Mouse (Mus musculus): ENCODE results near the gene Nova2.

DNA sequence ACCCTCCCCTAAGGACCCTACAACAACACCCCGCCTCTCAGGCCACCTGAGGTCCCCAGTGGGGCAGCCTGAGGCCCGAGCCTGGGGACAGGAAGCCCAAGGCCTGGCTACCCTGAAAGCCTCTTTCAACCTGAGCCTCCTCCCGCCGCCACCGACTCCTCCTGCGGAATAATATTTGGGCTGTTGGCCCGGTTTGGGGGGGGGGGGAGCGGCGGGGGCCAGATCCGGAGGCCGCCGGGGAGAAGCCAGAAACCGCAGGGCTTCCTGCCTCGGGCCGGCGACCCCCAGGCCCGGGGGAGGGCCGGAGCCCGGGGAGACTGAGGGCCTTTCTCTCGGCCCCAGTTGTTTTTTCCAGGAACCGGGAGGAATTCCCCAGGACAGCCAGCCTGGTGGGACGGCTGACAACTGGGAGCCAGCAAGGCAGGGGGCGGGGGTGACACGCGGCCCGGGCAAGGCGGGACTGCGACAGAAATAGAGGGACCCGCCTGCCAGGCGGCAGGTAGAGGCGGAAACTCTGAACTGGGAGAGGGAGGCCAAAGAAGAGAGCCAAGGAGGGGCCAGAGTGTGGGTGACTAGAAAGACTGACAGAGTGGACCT, 86.4 kb downstream of the Nova2 start:
- TF ChIP-seq CTCF (IDR thresholded peaks at IDR 0.05; ENCODE audit: low read depth, low read length) (no peak), POLR2A (IDR thresholded peaks at IDR 0.05; ENCODE audit: insufficient read depth, low read length) (no peak)
